Mouse (Mus musculus) stomach, postnatal 0 days (tissue): ENCODE measurements at regions not wholly inside any gene's neighbourhood (a gene's known extent, or its start where the extent isn't known, plus 50 kb on each side); places are given as distances from the start of the nearest gene placed in this dataset.
A peak's percentile ranks its signal among the peaks of the same experiment; 100 is the strongest.

ENCODE experiments used
- ATAC-seq: fragments of 200-750 bp; cut with Nextera tagmentation; 2 replicates; pipeline ENCODE4 v1.8.0; 2017; ENCODE audit not compliant: low FRiP score, low TSS enrichment
- DNase-seq: peaks from one replicate; pipeline ENCODE4 v3.0.0-alpha.2; 2016; ENCODE audit warnings: low spot score
- H3K27ac ChIP-seq: fragments of 300-500 bp; sonication (generic); replicated peaks from 2 replicates; pipeline ENCODE4 v1.5.1; 2014; ENCODE audit warnings: mild to moderate bottlenecking, control low read depth
- H3K27me3 ChIP-seq: fragments of 300-500 bp; sonication (generic); 2 replicates; pipeline ENCODE4 v1.6.1; 2014; ENCODE audit warnings: low read length; ENCODE audit not compliant: control insufficient read depth, insufficient read depth
- H3K36me3 ChIP-seq: fragments of 300-500 bp; sonication (generic); 2 replicates; pipeline ENCODE4 v1.6.1; 2014; ENCODE audit warnings: low read length, mixed read lengths; ENCODE audit not compliant: control insufficient read depth, insufficient read depth
- H3K4me1 ChIP-seq: fragments of 300-500 bp; sonication (generic); replicated peaks from 2 replicates; pipeline ENCODE4 v1.6.1; 2014; ENCODE audit warnings: antibody characterized with exemption; ENCODE audit not compliant: control insufficient read depth, insufficient read depth
- H3K4me2 ChIP-seq: fragments of 300-500 bp; sonication (generic); replicated peaks from 2 replicates; pipeline ENCODE4 v1.6.1; 2014; ENCODE audit warnings: low read depth, mild to moderate bottlenecking, control low read depth, moderate library complexity
- H3K4me3 ChIP-seq: fragments of 300-500 bp; sonication (generic); 2 replicates; pipeline ENCODE4 v1.5.1; 2014; ENCODE audit warnings: low read depth, low read length, control low read depth
- H3K9ac ChIP-seq: fragments of 300-500 bp; sonication (generic); 2 replicates; pipeline ENCODE4 v1.6.1; 2014; ENCODE audit warnings: mild to moderate bottlenecking, low read length, control low read depth, mixed read lengths
- H3K9me3 ChIP-seq: fragments of 300-500 bp; sonication (generic); 2 replicates; pipeline ENCODE4 v1.6.1; 2016; ENCODE audit warnings: low read length; ENCODE audit not compliant: control insufficient read depth
- CTCF ChIP-seq: IDR thresholded peaks from 2 replicates; pipeline ENCODE4 v1.5.1; 2016; ENCODE audit warnings: antibody characterized with exemption, low read depth, mild to moderate bottlenecking, moderate library complexity
- EP300 ChIP-seq: optimal IDR thresholded peaks from 2 replicates; pipeline ENCODE3; 2016; ENCODE audit warnings: antibody characterized with exemption
- WGBS: fragments of 180-500 bp; shearing (Covaris S2); extraction: QIAGEN DNeasy Blood & Tissue Kit; methylation state at CpG from one replicate; pipeline ENCODE4 v1.1.7; 2014; 5-methylcytosine and 5-hydroxymethylcytosine counted together

DNA sequence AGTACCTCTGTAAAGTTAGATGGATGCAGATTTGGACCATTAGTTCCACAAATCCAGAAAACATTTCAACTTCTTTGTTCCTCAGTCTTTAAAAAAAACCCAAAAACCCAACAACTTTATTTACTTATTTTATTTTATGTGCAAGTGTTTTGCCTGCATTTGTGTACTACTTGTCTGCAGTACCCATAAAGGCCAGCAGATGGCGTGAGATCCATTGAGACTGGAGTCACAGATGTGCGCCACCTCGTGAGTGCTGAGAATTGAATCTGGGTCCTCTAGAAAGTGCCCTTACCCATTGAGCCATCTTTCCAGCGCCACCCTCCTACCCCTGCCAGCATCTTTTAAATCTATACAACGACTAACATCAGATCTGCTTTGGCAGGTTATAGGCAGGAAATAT is 53.0 kb downstream of the Gm12689 start:
- TF ChIP-seq CTCF (peak; percentile 59), EP300 (no peak)
- no peaks in the 10 kb centered on the region for H3K9me3 ChIP-seq
- H3K27me3 ChIP-seq, result no peaks in the 10 kb centered on the region
- H3K36me3 ChIP-seq, result no peaks in the 10 kb centered on the region
- ATAC-seq (no peak), DNase-seq (no peak)
- no peak overlapping the region for H3K4me3 ChIP-seq
- H3K4me2 ChIP-seq, result no peak overlapping the region
- H3K9ac ChIP-seq, result no peak overlapping the region
- 64% methylated on average over 5 of the region's 5 CpGs for WGBS
- H3K4me1 ChIP-seq, result no peaks in the 10 kb centered on the region
- no peak overlapping the region for H3K27ac ChIP-seq

- no peak for TF ChIP-seq EP300
- TF ChIP-seq CTCF, result no peak
- no peak overlapping the region for H3K4me3 ChIP-seq
Observed at GRCm38 (mm10) chr4:99353122-99353774, 57.5 kb downstream of the Gm12689 start.

GRCm38 (mm10) chr4:99354241-99354640 is 58.5 kb downstream of the Gm12689 start:
- Histone ChIP-seq H3K4me3 (no peak overlapping the region), H3K4me1 (no peaks in the 10 kb centered on the region), H3K9me3 (no peaks in the 10 kb centered on the region; the same call in 1 of the 2 replicates), H3K9ac (no peak overlapping the region), H3K4me2 (no peak overlapping the region), H3K36me3 (no peaks in the 10 kb centered on the region), H3K27ac (no peak overlapping the region), H3K27me3 (no peaks in the 10 kb centered on the region)
- DNase-seq (peak; percentile 23), ATAC-seq (no peak)
- WGBS, result 78% methylated on average over 16 of the region's 17 CpGs
- no peak for TF ChIP-seq EP300
- TF ChIP-seq CTCF, result no peak

More at GRCm38 (mm10) chr4:99353122-99353774, 57.5 kb downstream of the Gm12689 start:
- H3K36me3 ChIP-seq, result no peaks in the 10 kb centered on the region
- no peak for DNase-seq
- no peaks in the 10 kb centered on the region for H3K9me3 ChIP-seq
- no peak overlapping the region for H3K9ac ChIP-seq
- H3K4me2 ChIP-seq, result no peak overlapping the region
- H3K27me3 ChIP-seq, result no peaks in the 10 kb centered on the region
- ATAC-seq, result no peak
- no peak overlapping the region for H3K27ac ChIP-seq
- H3K4me1 ChIP-seq, result no peaks in the 10 kb centered on the region
- 51% methylated on average over 8 of the region's 8 CpGs for WGBS

DNA sequence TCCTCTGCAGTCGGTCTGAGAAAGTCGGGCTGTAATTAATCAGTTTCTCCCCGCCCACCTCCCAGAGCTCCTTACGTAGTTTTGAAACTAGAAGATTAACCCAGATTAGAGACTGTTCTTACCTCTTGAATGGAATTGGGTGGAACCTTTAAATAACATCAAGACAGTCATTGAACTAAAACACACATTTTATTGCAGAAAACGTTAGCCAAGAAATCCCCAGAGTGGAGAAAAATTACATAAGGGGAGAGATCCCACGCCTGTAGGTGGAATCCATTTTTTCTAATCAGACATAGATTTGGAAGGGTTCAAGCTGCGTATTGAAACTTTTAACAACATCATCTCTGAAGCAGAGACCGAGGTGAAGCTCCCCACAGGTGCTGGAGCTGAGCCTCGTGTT is 59.1 kb downstream of the Gm12689 start:
- ATAC-seq (no peak), DNase-seq (no peak)
- Histone ChIP-seq H3K27ac (no peak overlapping the region), H3K4me1 (no peaks in the 10 kb centered on the region), H3K4me3 (no peak overlapping the region), H3K36me3 (no peaks in the 10 kb centered on the region), H3K9me3 (no peaks in the 10 kb centered on the region; the same call in 1 of the 2 replicates), H3K4me2 (no peak overlapping the region), H3K9ac (no peak overlapping the region), H3K27me3 (no peaks in the 10 kb centered on the region)
- WGBS, result 42% methylated on average over 9 of the region's 9 CpGs
- TF ChIP-seq CTCF (no peak), EP300 (no peak)

GRCm38 (mm10) chr4:99368036-99368435 is 72.3 kb downstream of the Gm12689 start:
- WGBS, result 76% methylated on average over 9 of the region's 9 CpGs
- Histone ChIP-seq H3K4me1 (no peaks in the 10 kb centered on the region), H3K9ac (no peak overlapping the region), H3K9me3 (no peaks in the 10 kb centered on the region), H3K36me3 (no peaks in the 10 kb centered on the region), H3K27me3 (no peaks in the 10 kb centered on the region), H3K4me2 (no peak overlapping the region), H3K27ac (no peak overlapping the region), H3K4me3 (no peak overlapping the region)
- TF ChIP-seq EP300, result no peak
- no peak for TF ChIP-seq CTCF
- DNase-seq (no peak), ATAC-seq (no peak)

GRCm38 (mm10) chr4:99371162-99371561 is 75.5 kb downstream of the Gm12689 start:
- H3K9ac ChIP-seq, result no peak overlapping the region
- H3K27ac ChIP-seq, result no peak overlapping the region
- no peak overlapping the region for H3K4me3 ChIP-seq
- H3K27me3 ChIP-seq, result no peaks in the 10 kb centered on the region
- no peak for ATAC-seq
- TF ChIP-seq EP300 (no peak), CTCF (no peak)
- H3K9me3 ChIP-seq, result no peaks in the 10 kb centered on the region
- no peaks in the 10 kb centered on the region for H3K36me3 ChIP-seq
- H3K4me1 ChIP-seq, result no peaks in the 10 kb centered on the region
- WGBS, result 63% methylated on average over 5 of the region's 5 CpGs
- H3K4me2 ChIP-seq, result no peak overlapping the region
- DNase-seq, result no peak
